Mouse (Mus musculus): Measurements from ENCODE around the gene Olfr1328. TPM values are rescaled to one million over a fixed set of nuclear protein-coding genes. Genes with fewer than 3 reads are reported as not detected.
A peak's percentile ranks its signal among the peaks of the same experiment; 100 is the strongest.
"Not testable (repeated sequence)": the region's sequence is repeated elsewhere in the genome, so short reads cannot be mapped to it uniquely, and the experiment has no call there.

Gene Olfr1328
- not detected for total RNA-seq (2021)
- long read RNA-seq, experiment 1 = 0 reads
- long read RNA-seq, experiment 2 = 0 reads

- intact Hi-C loops (cut with DNase I) = no loop called here
- DNase-seq (ENCODE audit: low spot score in 2 of 2) = no peak
Measured at GRCm38 (mm10) chr4:118938512-118938911, at the start of gene Olfr1328. TSS of gene Olfr1328 (minus strand) at chr4:118938612.

DNA sequence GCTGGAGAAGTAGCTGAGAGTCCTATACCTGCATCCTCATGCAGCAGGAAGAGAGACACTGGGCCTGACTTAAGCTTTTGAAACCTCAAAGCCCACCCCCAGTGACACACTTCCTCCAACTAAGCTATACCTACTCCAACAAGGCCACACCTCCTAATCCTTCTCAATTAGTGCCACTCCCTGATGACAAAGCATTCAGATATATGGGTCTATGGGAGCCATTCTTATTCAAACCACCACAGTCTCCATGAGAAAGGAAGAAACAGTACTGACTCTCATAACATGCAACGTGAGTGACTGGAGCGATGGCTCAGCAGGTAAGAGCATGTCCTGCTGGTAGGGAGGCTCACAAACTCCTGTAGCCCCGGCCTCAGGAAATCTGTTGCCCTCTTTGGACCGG lies 46.9 kb upstream of the Olfr1328 start:
- intact Hi-C loops (cut with DNase I) = loop anchor here (5.0 kb wide), 1 partner anchor 328 kb away; the partner anchor contains the start of gene Olfr62
- no peak for DNase-seq (ENCODE audit: low spot score in 2 of 2)

DNA sequence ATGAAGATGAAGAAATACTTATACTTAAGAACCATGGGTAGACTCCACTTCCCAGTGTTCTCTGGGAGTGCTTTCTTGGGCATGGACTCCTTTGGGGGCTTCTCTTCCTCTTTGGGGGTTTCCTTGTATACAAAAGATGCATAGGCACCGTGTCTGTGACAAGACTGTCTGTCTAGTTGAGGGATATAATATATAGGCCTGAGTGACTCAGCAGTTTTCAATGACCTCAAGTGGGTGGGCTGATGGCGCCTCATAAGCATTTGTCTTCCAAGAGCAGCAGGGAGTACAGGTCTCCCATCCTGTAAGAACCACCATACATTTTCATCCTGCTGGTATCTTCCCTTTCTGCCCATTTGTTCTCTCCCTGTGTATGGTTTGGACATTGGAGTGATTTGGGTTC lies 34.9 kb upstream of the Olfr1328 start:
- intact Hi-C loops (cut with DNase I) = no loop called here

DNA sequence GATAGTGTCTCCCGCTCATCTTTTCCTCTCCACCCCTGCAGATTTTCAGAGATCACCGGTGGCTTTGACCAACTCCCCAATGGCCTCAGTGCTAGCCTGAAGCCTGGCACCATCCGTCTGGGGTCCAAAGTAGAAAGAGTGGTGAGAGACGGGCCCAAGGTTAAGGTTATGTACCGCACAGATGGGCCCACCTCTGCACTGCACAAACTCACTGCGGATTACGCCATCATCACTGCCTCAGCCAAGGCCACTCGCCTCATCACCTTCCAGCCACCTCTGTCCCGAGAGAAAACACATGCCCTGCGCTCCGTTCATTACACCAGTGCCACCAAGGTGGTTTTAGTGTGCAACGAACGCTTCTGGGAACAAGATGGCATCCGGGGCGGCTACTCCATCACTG lies 29.3 kb upstream of the Olfr1328 start:
- no peak for DNase-seq (ENCODE audit: low spot score in 2 of 2)
- intact Hi-C loops (cut with DNase I) = no loop called here

More for the DNA sequence above, 34.9 kb upstream of the Olfr1328 start:
- DNase-seq (ENCODE audit: low spot score in 2 of 2) = no peak

GRCm38 (mm10) chr4:118961141-118961628 lies 22.8 kb upstream of the Olfr1328 start, which contains the start of gene Lao1:
TSS of gene Lao1 (plus strand) at chr4:118961578.
- DNase-seq (ENCODE audit: low spot score in 2 of 2) = peak; percentile 26 to 27
- intact Hi-C loops (cut with DNase I) = no loop called here

DNA sequence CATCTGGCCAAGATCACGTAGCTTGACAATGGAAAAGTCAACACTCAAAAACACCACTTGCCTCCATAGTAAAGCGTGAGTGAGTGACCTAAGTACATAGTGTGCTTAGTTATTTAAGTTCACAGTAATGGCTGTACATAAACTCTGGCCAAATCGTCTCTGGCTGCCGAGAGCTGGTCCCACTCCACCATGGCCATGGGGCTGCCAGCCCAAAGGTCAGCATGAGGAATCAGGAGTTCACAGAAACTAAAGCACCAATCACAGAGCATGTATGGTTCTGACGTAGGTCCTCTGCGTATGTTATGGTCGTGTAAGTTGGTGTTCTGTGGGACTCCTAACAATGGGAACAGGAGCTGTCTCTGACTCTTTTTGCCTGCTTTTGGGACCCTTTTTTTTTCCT lies 20.4 kb upstream of the Olfr1328 start:
- DNase-seq (ENCODE audit: low spot score in 2 of 2) = no peak
- intact Hi-C loops (cut with DNase I) = no loop called here

GRCm38 (mm10) chr4:118931326-118931725 lies 7.1 kb downstream of the Olfr1328 start:
- DNase-seq (ENCODE audit: low spot score in 2 of 2); intact Hi-C loops (cut with DNase I): not testable (repeated sequence)

DNA sequence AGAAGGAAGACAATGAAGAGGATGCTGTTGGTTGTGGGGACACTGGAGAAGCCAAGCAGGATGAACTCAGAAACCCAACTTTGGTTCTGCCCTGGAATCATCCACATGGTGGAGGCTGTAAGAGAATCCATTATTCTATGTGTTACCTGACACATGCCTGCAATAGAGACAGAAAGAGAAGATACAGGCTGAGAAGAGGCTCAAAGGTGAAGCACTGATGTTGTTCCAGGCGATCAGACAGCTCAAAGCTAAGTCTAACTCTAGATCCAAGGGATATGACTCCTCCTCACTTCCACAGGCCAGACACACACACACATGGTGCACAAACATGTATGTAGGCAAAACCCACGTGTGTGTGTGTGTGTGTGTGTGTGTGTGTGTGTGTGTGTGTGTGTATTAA lies 21.0 kb downstream of the Olfr1328 start, which contains the start of gene Olfr1329:
Olfr1329 (minus strand) TSS at position 101 of the 400 bp plus-strand sequence.
- intact Hi-C loops (cut with DNase I); DNase-seq (ENCODE audit: low spot score in 2 of 2): not testable (repeated sequence)

GRCm38 (mm10) chr4:118901981-118902380 lies 36.4 kb downstream of the Olfr1328 start:
- DNase-seq (ENCODE audit: low spot score in 2 of 2) = peak in 1 of 2 experiments; percentile 28
- intact Hi-C loops (cut with DNase I) = no loop called here

DNA sequence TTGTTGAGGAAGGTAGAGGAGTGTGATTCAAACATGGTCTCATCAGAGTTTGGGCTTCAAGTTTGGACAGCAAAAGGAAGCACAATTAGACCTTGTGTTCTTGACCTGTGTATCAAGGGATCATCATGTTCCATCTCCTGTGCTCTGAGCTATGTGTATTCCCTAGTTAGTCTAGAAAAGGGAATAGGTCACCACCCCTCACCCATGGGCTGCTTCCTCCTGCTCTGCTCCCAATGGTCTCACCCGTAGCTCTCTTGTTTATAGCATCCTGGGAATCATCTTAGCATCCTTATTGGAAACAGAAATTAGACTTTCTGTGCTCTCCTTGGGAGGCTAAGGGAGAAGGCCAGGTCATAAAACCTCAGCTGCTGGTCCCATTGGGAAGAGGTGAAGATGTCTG lies 50.1 kb downstream of the Olfr1328 start, which contains the start of gene Olfr1330:
Olfr1330 (plus strand) TSS at position 301 of the 400 bp plus-strand sequence.
- no peak for DNase-seq (ENCODE audit: low spot score in 2 of 2)
- intact Hi-C loops (cut with DNase I) = no loop called here

Other genes with a start within 250 kb of the Olfr1328 start
- not detected for gene Olfr1342, start 245.9 kb downstream of the Olfr1328 start, total RNA-seq (2021)
- not detected for gene Olfr1341, start 235.1 kb downstream of the Olfr1328 start, total RNA-seq (2021)
- gene Olfr1340, start 218.5 kb downstream of the Olfr1328 start, total RNA-seq (2021) = not detected
- not detected for gene Olfr1339, start 206.4 kb downstream of the Olfr1328 start, total RNA-seq (2021)
- gene Olfr1338, start 179.9 kb downstream of the Olfr1328 start, total RNA-seq (2021) = not detected
- not detected for gene Olfr1337, start 156.0 kb downstream of the Olfr1328 start, total RNA-seq (2021)
- not detected for gene Olfr1335, start 128.7 kb downstream of the Olfr1328 start, total RNA-seq (2021)
- gene Olfr1333, start 102.3 kb downstream of the Olfr1328 start, total RNA-seq (2021) = not detected
- not detected for gene Olfr1331, start 74.0 kb downstream of the Olfr1328 start, total RNA-seq (2021)
- not detected for gene Olfr1330, start 50.0 kb downstream of the Olfr1328 start, total RNA-seq (2021)
- gene Olfr1329, start 21.1 kb downstream of the Olfr1328 start, total RNA-seq (2021) = not detected
- under 1 TPM; 0.32 to 0.33 TPM for gene Lao1, start 23.0 kb upstream of the Olfr1328 start, total RNA-seq (2021)
- 100 to 1,000 TPM in 1 of 2 experiments, 10 to 100 TPM in 1; 72.3 to 110 TPM for gene Slc2a1, start 170.1 kb upstream of the Olfr1328 start, total RNA-seq (2021)
- gene Zfp691, start 235.6 kb upstream of the Olfr1328 start, total RNA-seq (2021) = 1 to 10 TPM; 6.2 to 8.1 TPM